Mouse (Mus musculus): ENCODE results near the gene 1110008P14Rik.

The 1110008P14Rik gene

GRCm38 (mm10) chr2:32417486-32417885 lies 35.7 kb upstream of the 1110008P14Rik start:
- TF ChIP-seq GATA4 (IDR thresholded peaks at IDR 0.05; ENCODE audit: insufficient replicate concordance, low read length): no peak

DNA sequence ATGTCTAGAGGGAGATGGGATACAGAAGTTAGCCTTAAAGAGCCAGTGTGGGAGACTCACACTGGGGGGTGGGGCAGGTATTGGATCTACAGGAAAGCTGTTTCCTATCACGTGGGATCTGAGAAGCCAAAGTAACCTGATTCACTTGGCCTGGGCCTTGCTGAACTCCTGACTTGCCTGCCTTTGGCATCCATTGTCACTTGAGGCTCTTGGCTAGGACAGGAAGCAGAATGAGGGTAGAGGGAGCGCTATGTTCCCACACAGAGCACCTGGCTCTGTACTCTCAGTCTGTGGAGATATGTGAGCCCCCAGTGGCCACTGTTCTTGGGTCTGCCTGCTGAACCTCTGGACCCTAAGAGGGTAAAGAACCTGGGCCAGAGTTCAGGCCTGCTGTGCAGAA lies 34.8 kb upstream of the 1110008P14Rik start:
- no peak for TF ChIP-seq GATA4 (IDR thresholded peaks at IDR 0.05; ENCODE audit: insufficient replicate concordance, low read length)

DNA sequence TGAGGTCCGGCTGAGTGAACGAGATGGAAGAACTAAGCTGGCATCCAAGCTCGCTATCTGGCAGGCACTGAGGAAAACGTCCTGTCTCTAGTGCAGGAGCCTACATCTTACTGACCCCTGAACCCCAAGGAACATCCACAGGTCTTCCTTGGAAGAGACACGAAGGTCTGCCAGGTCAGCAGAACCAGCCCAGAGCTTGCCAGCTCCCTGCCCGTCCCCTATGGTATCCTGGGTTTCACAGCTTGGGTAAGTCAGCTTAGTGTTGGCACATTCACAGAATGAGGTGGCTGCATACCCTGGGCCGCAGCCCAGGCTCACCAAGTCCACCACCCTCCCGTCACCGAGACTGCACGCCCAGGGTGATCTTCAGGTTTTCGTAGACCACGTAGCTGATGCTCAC lies 34.1 kb upstream of the 1110008P14Rik start:
- TF ChIP-seq GATA4 (IDR thresholded peaks at IDR 0.05; ENCODE audit: insufficient replicate concordance, low read length): no peak

- no peak for TF ChIP-seq GATA4 (IDR thresholded peaks at IDR 0.05; ENCODE audit: insufficient replicate concordance, low read length)
These were observed 32.2 kb upstream of the 1110008P14Rik start for GRCm38 (mm10) chr2:32413936-32414335.

GRCm38 (mm10) chr2:32412742-32413531 lies 31.2 kb upstream of the 1110008P14Rik start:
- no peak for TF ChIP-seq GATA4 (IDR thresholded peaks at IDR 0.05; ENCODE audit: insufficient replicate concordance, low read length)

DNA sequence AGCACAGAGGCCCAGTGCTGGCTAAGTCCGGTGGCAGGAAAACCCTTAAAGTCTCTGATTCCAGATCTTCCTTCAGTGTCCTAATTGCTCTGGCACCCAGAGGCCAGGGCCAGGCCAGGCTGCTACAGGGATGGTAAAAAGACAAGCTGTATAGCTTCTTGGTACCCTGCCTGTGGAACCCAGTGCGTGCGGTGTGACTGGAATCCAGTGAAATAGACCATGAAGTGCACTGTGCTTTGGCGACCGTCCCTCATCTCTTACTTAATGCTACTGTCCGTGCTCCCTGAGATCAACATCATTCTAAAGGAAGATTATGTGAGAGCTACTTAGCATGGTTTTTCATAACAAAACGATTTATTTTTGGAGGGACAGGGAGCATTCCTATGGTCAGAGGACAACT lies 29.7 kb upstream of the 1110008P14Rik start:
- TF ChIP-seq GATA4 (IDR thresholded peaks at IDR 0.05; ENCODE audit: insufficient replicate concordance, low read length): no peak

GRCm38 (mm10) chr2:32408429-32409424 lies 27.0 kb upstream of the 1110008P14Rik start:
- no peak for TF ChIP-seq GATA4 (IDR thresholded peaks at IDR 0.05; ENCODE audit: insufficient replicate concordance, low read length)

- no peak for TF ChIP-seq GATA4 (IDR thresholded peaks at IDR 0.05; ENCODE audit: insufficient replicate concordance, low read length)
These were observed 25.5 kb upstream of the 1110008P14Rik start for GRCm38 (mm10) chr2:32407144-32407824.

GRCm38 (mm10) chr2:32404663-32405062 lies 22.9 kb upstream of the 1110008P14Rik start:
- TF ChIP-seq GATA4 (IDR thresholded peaks at IDR 0.05; ENCODE audit: insufficient replicate concordance, low read length): no peak

GRCm38 (mm10) chr2:32396695-32397094 lies 15.0 kb upstream of the 1110008P14Rik start:
- no peak for TF ChIP-seq GATA4 (IDR thresholded peaks at IDR 0.05; ENCODE audit: insufficient replicate concordance, low read length)

DNA sequence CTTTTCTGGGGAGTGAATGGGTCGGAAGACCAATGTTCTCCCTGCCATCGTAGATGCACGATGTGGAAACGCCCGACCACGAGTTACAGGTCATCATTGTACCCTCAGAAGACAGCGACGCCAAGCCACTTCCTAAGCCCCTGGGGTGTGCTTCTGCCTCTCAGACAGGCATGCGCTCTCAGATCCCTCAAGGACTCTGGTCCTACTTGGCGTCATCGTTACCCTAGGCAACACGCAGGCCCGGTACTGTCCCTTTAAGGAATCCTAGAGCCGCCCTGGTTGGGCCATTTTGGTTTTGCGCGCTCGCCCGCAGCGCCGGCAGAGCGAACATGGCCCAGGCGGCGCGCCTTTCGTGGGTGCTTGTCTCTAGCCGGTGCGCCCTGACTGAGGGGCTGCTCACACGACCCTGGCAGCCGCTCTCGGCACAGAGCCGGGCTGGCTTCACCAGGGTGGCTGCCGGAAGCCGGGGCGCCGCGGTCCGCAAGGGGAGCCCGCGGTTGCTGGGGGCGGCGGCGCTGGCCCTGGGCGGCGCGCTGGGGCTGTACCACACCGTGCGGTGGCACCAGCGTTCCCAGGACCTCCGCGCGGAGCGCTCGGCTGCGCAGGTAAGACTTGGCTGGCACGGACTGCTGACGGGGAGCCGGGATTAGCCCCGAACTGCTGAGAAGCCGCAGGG lies 14.3 kb upstream of the 1110008P14Rik start:
- no peak for TF ChIP-seq GATA4 (IDR thresholded peaks at IDR 0.05; ENCODE audit: insufficient replicate concordance, low read length)

DNA sequence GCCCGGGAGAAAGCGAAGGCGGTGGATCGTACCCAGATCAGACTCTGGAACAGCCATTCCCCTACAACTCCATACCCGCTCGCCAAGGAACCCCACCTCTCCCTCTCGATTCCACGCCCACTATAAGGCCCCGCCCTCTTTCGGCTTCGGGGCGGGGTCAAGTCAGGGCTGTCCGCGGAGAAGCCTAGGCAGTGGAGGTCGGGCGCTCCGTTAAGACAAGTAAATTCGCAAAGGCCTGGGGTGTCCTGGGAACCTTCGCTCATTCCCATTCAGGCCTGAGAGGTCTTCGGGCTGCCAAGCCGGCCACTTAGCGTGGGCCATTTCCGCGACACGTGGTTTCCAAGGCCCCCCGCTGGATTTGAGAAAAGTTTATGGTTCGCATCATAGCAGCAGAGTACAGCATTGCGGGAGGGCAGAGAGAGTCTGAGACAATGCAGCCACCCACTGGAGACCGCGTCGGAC lies 13.8 kb upstream of the 1110008P14Rik start, which contains the start of gene Ptges2:
Ptges2 (plus strand) TSS at position 413 of the 462 bp plus-strand sequence.
- no peak for TF ChIP-seq GATA4 (IDR thresholded peaks at IDR 0.05; ENCODE audit: insufficient replicate concordance, low read length)

DNA sequence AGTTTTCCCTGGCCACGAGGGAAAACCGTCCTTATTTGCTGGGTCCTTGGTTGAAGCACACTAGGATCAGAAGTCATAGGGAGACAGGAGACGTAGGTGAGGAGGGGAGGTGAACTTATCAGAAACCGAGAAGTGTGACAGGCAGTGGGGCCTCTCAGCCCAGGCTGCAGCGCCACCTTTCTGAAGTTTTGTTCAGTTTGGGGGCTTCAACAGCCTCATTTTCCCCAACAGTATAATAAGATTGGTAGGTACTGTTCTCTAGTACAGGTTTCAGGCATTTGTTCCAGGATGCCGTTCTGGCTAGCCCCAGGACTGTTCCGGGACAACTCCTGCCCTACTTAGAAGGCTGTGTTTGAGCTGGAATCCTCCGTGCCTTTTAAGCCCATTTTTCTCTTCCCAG lies 13.2 kb upstream of the 1110008P14Rik start:
- TF ChIP-seq GATA4 (IDR thresholded peaks at IDR 0.05; ENCODE audit: insufficient replicate concordance, low read length): no peak

DNA sequence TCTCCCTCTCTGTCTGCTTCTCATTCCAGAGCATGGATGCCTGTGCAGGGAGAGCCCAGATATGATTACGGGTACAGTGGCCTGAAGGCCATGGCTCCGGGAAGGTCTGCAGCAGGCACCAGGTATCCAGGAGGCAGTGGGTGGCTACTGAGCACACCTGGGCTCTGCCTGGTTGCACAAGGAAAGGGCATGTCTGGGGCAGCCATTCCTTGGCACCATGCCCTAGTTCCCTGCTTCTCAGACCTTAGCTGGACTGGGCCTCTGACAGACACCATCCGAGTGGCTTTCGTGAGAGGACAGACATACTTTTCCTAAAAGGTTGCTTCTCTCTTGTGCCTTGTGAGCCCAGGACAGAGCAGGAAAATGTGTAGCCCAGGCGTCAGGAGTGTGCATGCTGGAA lies 10.3 kb upstream of the 1110008P14Rik start:
- TF ChIP-seq GATA4 (IDR thresholded peaks at IDR 0.05; ENCODE audit: insufficient replicate concordance, low read length): no peak

All from liver, adult (tissue).